Mouse (Mus musculus): ENCODE results near the gene Lhx6. TPM values are rescaled to one million over a fixed set of nuclear protein-coding genes. Genes with fewer than 3 reads are reported as not detected.
"Not testable (repeated sequence)": the region's sequence is repeated elsewhere in the genome, so short reads cannot be mapped to it uniquely, and the experiment has no call there.

Gene Lhx6
- total RNA-seq (2021) = 1 to 10 TPM; 1.6 to 2.6 TPM
- long read RNA-seq, experiment 1 = 0 reads
- long read RNA-seq, experiment 2, partial matches to known transcripts = 1 of 2 reads
- long read RNA-seq, experiment 2, other reads (novel, unspliced or antisense) = 1 of 2 reads

GRCm38 (mm10) chr2:36104956-36105741, at the start of gene Lhx6:
Gene Lhx6, minus strand, starts transcription at chr2:36105408.
- intact Hi-C loops (cut with DNase I) = no loop called here
- DNase-seq = peak; percentile 34
- peak within 1 kb of the TSS; percentile 75 for H3K27ac ChIP-seq
- peak within 1 kb of the TSS; percentile 78 for H3K4me3 ChIP-seq
- TF ChIP-seq CTCF (IDR thresholded peaks at IDR 0.05) = no peak

- H3K4me3 ChIP-seq; DNase-seq; intact Hi-C loops (cut with DNase I); H3K27ac ChIP-seq: not testable (repeated sequence)
Measured at GRCm38 (mm10) chr2:36152401-36152800, 47.2 kb upstream of the Lhx6 start.

- no peak for DNase-seq
- TF ChIP-seq CTCF (IDR thresholded peaks at IDR 0.05) = no peak
- no peak overlapping the region for H3K27ac ChIP-seq
- no peak overlapping the region for H3K4me3 ChIP-seq
- intact Hi-C loops (cut with DNase I) = no loop called here
Measured at GRCm38 (mm10) chr2:36148876-36149365, 43.7 kb upstream of the Lhx6 start.

- intact Hi-C loops (cut with DNase I) = loop anchor here (5.0 kb wide), 1 partner anchor 92 kb away; the partner anchor contains the start of genes Morn5 and Ndufa8
- no peak for TF ChIP-seq CTCF (IDR thresholded peaks at IDR 0.05)
- no peak overlapping the region; the same call in 1 of the 2 replicates for H3K4me3 ChIP-seq
- peak overlapping the region; percentile 67 for H3K27ac ChIP-seq
- no peak for DNase-seq
Measured at GRCm38 (mm10) chr2:36139096-36139495, 33.9 kb upstream of the Lhx6 start.

GRCm38 (mm10) chr2:36136300-36136941, 31.2 kb upstream of the Lhx6 start, which contains the start of the genes Mrrf and Rbm18:
Gene Mrrf, plus strand, starts transcription at chr2:36136389.
Gene Rbm18, minus strand, starts transcription at chr2:36136773.
- peak; percentile 94 for DNase-seq
- Histone ChIP-seq H3K27ac (peak within 1 kb of the TSS; percentile 97), H3K4me3 (peak within 1 kb of the TSS; percentile 92)
- no peak for TF ChIP-seq CTCF (IDR thresholded peaks at IDR 0.05)
- intact Hi-C loops (cut with DNase I) = loop anchor here (5.0 kb wide), 1 partner anchor 89 kb away; the partner anchor contains the start of genes Morn5 and Ndufa8

GRCm38 (mm10) chr2:36135887-36136286, 30.7 kb upstream of the Lhx6 start:
- peak overlapping the region; percentile 92 for H3K4me3 ChIP-seq
- H3K27ac ChIP-seq = peak overlapping the region; percentile 97
- intact Hi-C loops (cut with DNase I) = loop anchor here (5.0 kb wide), 1 partner anchor 89 kb away; the partner anchor contains the start of genes Morn5 and Ndufa8
- no peak for TF ChIP-seq CTCF (IDR thresholded peaks at IDR 0.05)
- DNase-seq = no peak

- TF ChIP-seq CTCF (IDR thresholded peaks at IDR 0.05) = no peak
- intact Hi-C loops (cut with DNase I) = no loop called here
- Histone ChIP-seq H3K4me3 (no peak overlapping the region), H3K27ac (peak overlapping the region; percentile 60)
- DNase-seq = no peak
Measured at GRCm38 (mm10) chr2:36129051-36129450, 23.8 kb upstream of the Lhx6 start.

GRCm38 (mm10) chr2:36127973-36128372, 22.8 kb upstream of the Lhx6 start:
- DNase-seq = no peak

GRCm38 (mm10) chr2:36126795-36127429, 21.7 kb upstream of the Lhx6 start:
- Histone ChIP-seq H3K4me3 (no peak overlapping the region), H3K27ac (no peak overlapping the region; the same call in 1 of the 2 replicates)
- no peak for TF ChIP-seq CTCF (IDR thresholded peaks at IDR 0.05)
- no peak for DNase-seq
- intact Hi-C loops (cut with DNase I) = no loop called here

More at GRCm38 (mm10) chr2:36127973-36128372, 22.8 kb upstream of the Lhx6 start:
- Histone ChIP-seq H3K27ac (peak overlapping the region; percentile 63), H3K4me3 (no peak overlapping the region)
- TF ChIP-seq CTCF (IDR thresholded peaks at IDR 0.05) = no peak
- intact Hi-C loops (cut with DNase I) = no loop called here

- no peak overlapping the region for H3K27ac ChIP-seq
- no peak for DNase-seq
- no peak overlapping the region for H3K4me3 ChIP-seq
- 0 out of 2 replicates have a peak, but pooled peaks have one; percentile 4 for TF ChIP-seq CTCF (IDR thresholded peaks at IDR 0.05)
- intact Hi-C loops (cut with DNase I) = no loop called here
Measured at GRCm38 (mm10) chr2:36112632-36113031, 7.4 kb upstream of the Lhx6 start.

GRCm38 (mm10) chr2:36108615-36109014, 3.4 kb upstream of the Lhx6 start:
- TF ChIP-seq CTCF (IDR thresholded peaks at IDR 0.05) = no peak
- Histone ChIP-seq H3K27ac (no peak overlapping the region), H3K4me3 (no peak overlapping the region)
- intact Hi-C loops (cut with DNase I) = no loop called here
- DNase-seq = no peak

GRCm38 (mm10) chr2:36104436-36104955, 712 bp downstream of the Lhx6 start:
- peak overlapping the region; percentile 75 for H3K27ac ChIP-seq
- peak overlapping the region; percentile 78 for H3K4me3 ChIP-seq
- TF ChIP-seq CTCF (IDR thresholded peaks at IDR 0.05) = no peak
- intact Hi-C loops (cut with DNase I) = no loop called here
- DNase-seq = peak; percentile 24

Measured in gastrocnemius, adult 2 months (tissue).